Mouse (Mus musculus): ENCODE measurements around the gene Tmem132e. TPM values are rescaled to one million over a fixed set of nuclear protein-coding genes. Genes with fewer than 3 reads are reported as not detected.

The Tmem132e gene
- 1 to 10 TPM; 7.2 to 8.3 TPM for total RNA-seq (2021)

DNA sequence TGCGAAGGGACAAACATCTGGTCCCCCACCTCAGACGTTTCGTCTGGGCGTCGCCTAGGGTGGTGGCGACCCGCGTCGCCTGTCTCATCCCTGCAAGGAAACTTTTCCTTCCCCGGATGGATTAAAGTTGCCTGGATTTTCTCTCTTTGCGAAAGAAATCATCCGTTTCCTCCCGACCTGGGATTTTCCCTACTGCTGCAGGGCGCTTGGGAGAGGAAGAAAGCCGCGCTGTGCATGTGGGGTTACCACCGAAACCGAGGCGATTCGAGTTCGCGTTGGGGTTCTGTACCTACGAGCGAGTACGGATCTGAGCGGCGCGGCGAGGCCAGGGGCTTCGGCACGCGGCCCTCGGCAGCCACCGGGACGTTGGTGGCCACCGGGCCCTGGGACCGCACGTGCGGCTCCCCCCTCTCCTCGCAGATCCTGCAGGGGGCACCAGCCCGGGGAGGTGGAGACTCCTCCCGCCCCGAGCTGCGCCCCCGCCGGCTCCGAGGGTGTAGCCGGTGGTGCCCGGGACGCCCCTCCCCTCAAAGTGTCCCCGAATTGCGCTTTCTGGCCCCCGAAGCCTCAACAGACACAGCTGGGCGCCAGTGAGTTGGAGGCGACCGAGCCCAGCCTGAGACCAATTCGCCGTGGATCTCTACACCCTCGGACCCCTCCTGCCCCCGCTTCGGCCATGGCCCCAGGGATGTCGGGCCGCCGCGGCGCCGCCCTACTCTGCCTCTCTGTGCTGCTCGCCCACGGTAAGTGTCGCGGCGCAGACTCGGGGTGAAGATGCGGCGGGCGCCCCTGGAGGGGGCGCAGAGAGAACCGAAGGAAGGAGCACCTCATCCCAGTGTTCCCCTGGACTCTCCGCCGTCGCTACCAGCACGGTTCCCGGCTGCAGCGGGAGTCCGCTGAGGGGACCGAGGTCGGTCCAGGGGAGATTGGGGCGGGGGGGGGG is at the start of gene Tmem132e:
Gene Tmem132e (plus strand): TSS at position 530 of the 943 bp plus-strand sequence.
- DNase-seq, result peak; percentile 26 to 29

DNA sequence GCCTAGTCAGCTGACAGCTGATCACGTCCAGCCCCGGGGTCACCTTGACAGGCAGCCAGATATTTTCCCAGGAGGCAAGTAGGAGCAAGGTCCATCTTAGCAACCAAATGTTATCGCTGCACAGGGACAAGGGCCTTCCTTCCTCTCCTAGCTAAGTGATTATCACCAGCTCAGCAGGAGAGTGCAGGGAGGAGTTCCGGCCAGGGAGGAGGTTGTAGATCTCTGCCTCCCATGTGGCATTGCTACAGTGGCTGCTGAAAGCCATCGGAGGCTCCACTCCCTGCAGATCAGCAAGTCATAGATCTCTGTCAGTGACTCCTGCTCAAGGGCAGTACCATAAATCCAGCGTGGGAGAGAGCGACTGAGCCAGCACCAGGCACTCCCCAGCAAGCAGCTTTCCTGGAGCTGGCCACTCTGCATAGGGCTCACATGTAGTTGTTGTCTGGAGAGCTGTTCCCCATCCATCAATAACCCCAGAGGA is 48.7 kb upstream of the Tmem132e start:
- DNase-seq, result no peak

DNA sequence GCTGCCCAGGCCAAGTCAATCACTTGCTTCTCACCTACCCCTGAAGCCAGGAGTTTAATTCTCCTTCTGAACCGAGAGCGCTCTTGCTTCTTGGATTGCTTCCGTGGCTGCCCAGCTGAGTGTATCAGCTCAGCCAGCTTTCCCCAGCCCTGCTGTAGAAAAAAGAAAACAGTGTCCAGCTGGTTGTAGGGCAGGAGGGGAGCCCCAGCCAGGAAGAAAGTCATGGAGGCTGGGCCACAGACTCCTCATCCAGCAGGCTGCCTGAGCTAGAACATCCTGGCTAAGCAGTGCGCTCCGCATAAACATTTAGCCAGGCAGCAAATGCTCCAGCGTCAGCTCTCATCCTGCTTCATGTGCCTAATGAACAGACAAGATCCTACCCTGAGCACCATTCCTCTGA is 48.3 kb upstream of the Tmem132e start:
- no peak for DNase-seq

DNA sequence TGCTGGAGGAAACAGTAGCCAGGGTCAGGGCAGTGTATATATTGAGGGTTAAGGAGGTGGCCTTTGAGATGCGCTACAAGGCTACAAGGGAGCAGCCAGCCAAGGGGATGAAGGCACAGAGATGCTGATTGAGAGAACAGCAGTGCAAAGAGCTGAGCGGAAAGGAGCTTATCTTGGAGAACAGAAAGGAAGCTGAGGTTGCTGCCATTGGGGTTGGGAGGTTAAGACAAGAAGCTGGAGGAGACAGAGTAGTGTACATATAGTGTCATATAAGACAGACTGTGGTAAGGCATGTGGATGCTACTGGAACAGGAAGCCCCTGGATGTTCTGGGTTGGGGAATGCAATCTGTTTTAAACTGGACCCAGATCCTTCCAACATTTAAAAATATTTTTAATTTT is 47.8 kb upstream of the Tmem132e start:
- DNase-seq, result no peak

DNA sequence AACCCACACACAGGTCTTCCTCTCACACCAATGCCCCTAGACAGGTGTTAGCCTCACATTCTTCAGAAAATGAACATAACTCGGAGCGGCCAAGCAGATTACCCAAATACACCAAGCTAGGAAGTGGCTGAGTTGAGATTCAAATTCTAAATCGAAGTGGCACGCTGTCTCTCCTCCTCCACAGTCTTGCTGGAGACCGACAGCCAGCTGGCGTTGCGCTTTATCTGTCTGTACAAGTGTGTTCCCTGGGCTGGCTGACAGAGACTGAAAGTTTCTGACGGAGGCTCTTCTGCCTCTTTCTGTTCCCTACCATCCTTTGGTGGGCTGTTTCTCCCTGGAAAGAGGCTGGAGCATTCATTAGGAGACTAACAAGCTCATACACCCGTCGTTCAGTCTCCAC is 37.7 kb upstream of the Tmem132e start:
- DNase-seq, result peak; percentile 40 to 50

DNA sequence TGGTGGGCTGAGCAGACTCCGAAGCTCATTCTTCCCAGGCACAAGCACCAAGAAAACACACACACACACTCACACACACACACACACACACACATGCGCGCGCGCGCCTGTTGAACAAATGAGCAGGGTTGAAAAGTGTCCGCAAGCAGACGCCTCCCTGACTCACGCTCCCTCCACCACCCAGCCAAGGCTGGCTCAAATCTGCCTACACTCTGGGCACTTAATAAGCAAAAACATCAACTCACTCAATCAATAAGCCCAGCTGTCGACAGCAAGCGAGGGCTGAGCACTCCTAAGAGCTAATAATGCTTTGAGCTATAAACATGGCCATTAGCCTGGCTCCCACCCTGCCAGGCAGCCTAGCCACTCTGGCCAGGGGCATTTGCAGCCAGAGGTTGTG is 18.5 kb upstream of the Tmem132e start:
- no peak for DNase-seq

DNA sequence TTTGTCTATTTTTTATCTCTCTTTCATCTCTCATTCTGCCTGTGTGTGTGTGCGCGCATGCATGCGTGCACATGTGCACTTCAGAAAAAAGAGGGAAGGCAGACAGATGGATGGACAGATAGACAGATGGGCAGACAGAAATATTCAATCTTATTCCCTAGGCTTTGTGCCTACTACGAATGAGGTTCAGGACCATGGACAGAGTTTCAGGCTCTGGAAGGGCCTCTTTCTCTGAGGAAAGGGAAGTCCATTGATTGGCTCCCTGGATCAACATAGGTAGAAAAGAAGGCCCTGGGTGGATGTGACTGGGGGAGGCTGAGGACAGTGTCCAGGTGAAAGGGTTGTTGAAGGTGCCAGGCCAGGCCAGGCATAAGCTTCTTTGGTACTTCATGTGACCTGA is 17.1 kb upstream of the Tmem132e start:
- DNase-seq, result no peak

DNA sequence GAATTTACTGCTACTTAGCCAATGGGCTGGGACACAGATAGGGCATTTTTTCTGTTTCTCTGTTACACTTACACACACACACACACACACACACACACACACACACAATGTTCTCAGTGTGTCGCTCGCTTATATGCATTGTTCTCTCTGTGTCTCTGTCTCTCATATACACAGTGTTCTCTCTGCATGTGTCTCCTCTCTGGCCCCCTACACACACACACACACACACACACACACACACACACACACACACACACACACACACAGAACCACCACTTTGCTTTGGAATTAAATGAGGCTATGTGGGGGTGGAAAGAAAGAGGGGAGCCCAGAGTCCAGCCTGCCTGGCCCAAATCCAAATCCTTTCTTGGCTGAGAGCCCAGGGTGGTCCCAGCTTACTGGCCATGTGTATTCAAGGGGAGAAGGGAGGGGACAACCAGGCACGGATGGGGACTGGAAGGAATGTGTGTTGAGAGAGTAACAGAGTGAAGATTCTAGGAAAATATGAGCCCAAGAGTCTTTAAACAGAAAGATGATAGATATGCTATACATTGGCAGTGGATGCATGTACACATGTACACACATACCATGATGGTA is 8.0 kb upstream of the Tmem132e start:
- no peak for DNase-seq

DNA sequence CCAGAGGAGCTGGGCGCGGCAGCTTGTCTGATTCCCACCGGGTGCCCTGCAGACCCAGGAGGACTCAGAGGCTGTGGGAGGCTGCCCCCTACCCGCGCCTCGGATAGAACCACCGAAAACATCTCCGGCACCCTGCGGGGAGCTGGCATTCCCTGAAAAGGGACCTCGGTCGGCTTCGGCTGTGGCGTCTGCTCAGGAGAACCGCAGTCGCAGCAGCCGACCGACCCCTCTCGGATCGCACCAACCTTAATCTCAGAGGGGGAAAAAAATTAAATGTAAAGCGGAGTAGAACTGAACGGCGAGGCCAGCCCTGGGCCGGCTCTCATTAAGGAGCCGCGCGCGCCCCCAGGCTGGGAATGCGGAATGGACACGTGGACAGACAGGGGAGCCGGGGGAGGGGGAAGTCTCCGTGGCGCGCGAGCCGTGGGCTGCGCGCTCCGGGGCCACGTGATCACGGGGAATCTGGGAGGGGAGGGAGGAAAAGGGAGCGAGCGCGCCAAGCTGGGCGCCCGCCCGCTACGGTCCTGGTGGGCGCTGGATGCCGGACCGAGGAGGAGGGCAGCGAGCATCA is 1.6 kb upstream of the Tmem132e start:
- DNase-seq, result peak; percentile 64 to 69

DNA sequence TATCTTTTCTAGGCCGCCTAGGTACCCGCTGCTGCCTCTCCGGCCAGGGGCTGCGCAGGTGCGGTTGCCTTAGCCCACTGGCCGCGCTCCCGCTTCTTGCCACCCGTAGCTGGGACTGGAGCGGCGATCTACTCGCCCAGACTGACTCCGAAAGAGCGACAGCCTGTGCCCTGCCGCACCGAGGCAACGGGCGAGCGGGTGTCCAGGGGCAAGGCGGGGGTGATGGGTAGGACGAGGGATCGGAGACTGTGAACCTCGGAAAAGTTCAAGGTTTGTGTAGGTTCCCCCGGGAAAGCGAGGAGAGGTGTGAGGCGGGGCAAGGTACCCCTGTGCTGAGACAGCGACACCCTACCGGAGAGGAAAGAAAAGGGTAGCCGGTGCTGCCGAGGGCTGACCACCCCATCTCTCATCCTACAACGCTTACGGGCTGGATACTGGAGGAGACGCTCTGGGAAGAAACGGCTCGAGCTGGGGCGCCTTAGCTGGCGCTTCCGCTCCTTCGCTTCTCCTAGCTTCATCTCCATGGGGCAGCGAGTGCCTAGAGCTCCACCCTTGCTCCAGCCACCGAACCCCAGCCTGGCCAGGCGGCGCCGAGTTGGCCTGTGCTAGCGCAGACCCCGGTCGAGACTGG is 874 bp upstream of the Tmem132e start:
- no peak for DNase-seq

DNA sequence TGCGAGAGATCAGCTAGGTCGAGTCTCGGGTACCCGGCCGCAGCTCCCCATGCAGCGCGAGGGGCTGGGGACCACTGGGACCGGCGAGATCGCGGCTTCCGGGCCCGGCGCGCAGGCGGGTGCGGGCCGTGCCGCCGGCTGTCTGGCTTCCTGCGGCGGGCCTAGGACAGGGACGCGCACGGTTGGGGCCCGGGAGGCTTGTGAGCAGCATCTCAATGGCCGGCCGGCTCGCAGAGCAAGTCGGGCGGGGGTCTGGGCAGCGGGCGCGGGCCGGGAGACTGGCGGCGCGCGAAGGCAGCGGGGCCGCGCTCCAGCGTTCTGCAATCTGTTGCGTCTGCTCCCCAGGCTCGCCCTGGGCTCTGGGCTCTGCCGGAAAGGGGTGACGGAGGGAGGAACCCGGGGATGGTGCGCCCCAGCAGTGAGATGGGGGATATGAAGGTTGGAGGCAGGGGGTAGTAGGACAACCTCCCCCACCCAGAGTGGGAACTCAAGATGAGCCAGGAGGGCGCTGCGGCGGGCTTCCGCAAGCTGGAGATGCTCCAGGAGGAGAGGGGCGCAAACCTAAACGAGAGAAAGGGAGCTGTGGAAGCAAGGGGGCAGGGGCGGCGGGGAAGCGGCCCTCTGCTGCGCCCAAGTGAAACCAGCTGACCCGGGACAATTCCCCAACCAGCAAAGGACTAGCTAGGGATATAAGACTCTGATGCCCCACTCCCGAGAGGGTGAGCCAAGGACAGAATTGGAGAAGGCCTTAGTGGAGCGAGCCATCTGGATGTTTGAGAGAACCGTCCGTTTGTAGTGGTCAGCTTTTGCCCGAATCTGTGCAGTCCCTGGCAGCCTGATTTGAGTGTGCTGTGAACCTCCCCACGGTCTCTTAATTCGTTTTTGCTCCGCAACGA is 944 bp downstream of the Tmem132e start:
- peak; percentile 26 to 29 for DNase-seq

DNA sequence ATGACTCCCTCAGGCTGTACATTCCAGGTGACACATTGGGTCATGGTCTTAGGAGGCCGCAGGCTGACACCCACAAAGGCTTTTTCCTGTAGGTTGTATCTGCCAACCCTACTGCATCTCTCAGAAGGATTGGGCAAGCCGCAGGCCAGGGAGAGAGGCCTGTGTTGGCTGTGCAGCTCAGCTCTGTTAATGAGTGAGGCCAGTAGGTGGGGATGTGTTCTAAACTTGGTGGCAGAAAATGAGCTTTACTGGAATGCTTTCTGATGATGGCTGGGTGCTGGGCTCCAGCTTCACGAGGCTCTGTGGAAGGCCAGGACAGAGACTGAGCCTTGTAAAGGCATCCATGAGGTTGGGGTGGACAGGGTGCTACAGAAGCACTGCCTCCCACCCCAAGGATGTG is 3.6 kb downstream of the Tmem132e start:
- DNase-seq, result peak in 1 of 2 experiments; percentile 26

DNA sequence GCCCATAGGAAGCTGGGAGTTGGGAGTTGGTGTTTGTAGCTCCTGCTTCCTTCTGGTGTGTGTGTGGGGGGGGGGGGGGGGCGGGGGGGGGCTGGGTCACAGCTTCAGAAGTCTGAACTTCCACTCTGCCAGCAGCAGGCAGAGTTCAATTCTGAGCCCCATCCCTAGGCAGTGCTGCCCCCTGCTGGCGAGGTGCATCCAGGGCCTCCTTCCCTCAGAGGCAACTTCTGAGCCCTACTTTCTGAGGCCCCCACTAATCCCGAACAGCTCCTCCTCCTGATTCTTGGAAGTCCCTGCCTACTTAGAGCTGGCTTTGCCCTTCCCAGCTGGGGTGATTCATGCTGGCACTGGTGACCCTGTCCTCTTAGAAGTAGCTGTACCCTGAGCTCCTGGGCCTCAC is 10.9 kb downstream of the Tmem132e start:
- DNase-seq, result no peak

DNA sequence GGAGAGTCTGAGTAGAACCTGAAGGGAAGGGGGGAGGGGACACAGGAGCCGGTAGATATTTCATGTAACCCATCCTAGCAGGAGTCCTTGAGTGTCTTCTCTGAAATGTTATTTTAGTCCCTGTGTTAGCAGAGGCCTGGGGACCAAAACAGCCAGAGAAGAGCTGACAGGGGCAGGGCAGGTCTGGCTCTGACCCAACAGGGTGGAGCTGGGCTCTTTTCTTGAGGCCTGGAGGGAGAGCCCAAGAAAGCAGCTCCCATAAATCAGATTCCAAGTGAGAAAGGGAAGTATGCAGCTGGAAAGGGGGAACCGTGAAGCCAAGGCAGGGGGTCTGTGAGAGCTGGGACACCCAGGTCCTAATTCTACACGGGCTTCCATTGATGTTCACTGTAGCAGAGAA is 16.9 kb downstream of the Tmem132e start:
- DNase-seq, result no peak

DNA sequence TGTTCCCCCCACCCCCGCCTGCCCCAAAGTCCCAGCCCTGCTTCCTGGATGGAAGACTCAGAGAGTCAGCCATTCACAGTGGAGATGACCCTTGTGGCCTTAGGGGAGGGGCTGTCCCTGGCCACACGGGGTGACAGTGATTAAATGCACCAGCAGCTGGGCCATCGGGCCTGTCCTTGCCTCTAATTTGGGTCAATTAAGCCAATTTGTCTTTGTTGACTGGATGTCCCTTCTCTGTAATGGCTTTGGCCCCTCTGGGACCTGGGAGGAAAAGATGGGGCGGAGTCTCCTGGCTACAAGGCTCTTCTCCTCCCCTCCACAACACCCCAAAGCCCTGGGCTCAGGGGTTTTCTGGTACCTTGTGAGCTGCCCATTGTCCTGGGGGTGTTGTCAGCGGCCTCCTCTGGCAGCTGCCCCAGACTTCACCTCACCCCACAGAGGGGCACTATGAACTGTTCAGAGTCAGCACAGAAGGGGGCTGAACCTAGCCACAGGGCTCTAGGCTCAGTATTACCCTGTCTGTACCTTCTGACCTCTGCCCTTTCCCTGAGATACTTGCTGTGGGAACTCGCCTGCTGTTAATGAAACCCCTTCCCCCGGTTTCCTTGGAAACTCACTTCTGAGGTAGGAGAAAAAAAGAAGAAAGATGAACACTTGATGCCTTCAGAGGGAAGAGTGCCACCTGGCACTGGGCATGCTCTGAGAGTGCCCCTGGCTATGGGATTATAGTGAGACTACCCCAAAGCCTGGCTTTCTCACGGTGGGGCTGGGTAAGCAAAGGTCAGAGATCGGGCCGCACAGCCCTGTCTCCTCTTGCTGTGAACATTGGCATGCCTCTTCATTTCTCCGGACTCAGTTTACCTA is 17.9 kb downstream of the Tmem132e start:
- DNase-seq, result no peak

DNA sequence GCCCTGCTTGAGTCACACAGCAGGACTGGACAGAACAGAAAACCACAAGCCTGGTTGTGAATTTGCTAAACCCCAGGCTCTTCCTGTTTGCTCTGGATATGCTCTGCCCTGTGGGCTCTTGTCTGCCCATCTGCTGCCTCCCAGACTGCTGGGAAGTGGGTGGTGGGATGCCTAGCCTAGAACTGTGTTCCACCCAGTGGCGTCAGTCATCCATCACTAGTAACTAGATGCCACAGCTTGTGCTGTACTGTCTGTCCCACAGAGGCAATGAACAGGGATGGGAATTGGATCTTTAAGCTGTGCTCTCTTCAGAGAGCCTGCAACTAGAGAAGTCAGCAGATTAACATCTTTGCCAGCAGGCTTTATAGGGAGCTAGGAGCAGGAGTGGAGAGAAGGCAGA is 23.8 kb downstream of the Tmem132e start:
- DNase-seq, result peak in 1 of 2 experiments; percentile 32

DNA sequence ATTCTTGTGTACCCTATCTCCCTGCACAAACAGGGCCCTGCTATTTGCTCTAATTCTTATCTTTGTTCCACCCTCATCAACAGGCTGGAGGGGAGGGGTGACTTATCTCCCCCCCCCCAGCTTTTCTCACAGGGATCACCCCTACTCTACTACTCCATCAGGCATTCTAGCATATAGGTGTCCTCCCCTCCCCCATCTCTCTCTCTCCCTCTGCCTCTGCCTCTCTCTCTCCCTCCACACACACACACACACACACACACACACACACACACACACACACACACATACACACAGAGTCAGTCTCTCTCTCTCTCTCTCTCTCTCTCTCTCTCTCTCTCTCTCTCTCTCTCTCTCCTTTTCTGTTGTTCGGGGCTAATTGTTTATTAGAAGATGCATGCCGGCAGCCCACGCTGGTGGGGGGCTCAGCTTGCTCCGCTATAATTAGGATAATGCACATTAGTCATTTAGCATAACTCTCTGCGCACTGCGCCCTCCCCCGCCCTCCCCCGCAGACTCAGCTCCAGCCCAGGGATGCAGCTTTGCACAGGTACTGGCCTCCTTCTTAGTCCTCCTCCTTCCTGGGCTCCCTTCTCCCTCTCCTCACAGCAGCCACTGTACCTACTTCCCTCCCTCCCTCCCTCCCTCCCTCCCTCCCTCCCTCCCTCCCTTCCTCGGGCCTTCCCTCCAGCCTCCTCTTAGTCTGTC is 29.8 kb downstream of the Tmem132e start:
- DNase-seq, result no peak

DNA sequence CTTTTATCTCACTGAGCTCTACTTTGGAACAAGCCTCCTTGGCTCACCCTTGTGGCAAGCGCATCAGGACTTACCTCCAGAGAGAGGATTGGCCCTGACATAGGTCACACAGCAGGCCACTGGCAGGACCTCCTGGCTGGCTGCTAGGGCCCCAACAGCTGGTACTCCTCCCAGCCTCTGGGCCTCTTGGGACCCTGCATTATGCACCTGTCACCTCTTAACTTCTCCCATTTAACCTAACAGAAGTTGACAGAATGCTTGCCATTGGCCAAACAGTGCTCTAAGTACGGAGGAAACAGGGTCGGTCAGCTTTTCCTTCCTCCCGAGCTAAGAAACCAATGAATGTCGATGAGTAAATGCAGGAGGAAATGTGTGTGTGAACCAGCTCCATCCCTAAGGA is 33.2 kb downstream of the Tmem132e start:
- no peak for DNase-seq

DNA sequence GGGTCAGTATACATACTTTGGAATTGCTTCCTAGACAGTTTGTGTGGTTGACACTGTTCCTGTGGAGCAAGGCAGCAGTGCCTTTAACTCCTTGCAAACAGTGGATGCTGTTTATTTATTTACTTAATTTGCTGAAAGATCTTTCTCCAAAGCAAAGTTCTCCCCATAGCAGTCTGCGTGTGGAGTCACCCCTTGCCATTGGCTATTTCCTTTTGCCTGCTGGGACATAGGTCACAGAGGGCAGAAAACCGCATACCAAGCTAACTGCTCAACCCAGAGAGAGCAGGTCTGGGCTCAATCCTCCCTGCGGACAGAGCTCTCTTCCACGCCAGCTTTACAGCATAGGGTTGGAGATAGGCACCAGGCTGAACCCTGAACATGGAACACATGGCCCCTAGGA is 34.8 kb downstream of the Tmem132e start:
- no peak for DNase-seq

DNA sequence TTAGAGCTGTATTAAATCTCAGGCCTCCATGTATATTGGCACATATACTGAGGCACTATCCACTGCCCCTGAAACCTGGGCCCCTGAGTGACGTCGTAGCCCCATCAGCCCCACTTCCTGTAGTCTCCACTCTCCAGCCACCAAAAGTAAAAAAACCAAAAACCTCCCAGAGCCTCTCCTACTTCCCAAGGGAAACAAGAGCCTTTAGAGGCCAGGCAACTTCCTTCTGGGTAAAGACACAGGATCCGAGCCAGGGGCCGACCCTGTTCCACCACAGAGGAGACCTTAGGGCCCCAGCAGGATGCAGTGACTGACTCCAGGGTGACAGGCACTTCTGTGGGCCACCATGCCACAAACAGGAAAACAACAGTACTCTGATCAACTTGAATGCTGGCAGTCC is 40.1 kb downstream of the Tmem132e start:
- DNase-seq, result no peak
